Mouse (Mus musculus) liver, embryonic 14.5 days (tissue): ENCODE results near the gene Wdr25.

Source experiments
- CTCF ChIP-seq: IDR thresholded peaks from 2 replicates; pipeline ENCODE4 v1.5.1; 2016; ENCODE audit warnings: antibody characterized with exemption, low read depth, control low read depth
- EP300 ChIP-seq: IDR thresholded peaks from 2 replicates; pipeline ENCODE4 v1.6.1; 2016; ENCODE audit warnings: antibody characterized with exemption, low read depth

DNA sequence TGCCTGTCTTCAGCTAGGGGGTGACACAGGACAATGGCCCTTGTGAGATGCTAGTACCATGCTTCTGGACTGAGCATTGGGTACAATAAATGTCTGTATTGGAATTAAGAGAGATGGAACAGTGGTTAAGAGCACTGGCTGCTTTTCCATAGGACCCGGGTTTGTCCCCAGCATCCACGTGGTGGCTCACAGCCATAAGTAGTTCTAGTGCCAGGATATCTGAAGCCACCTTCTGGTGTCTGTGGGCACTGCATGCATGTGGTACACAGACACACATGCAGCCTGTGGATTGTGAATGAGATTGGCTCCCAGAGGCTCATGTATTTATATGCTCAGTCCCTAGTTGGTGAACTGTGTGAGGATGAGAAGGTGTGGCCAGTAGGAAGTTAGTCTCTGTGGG lies 23.9 kb upstream of the Wdr25 start:
- TF ChIP-seq CTCF, result peak; percentile 56
- TF ChIP-seq EP300, result no peak
